Comparison of ENCODE assay signal across 12 mouse cellular contexts in the genomic region with DNA sequence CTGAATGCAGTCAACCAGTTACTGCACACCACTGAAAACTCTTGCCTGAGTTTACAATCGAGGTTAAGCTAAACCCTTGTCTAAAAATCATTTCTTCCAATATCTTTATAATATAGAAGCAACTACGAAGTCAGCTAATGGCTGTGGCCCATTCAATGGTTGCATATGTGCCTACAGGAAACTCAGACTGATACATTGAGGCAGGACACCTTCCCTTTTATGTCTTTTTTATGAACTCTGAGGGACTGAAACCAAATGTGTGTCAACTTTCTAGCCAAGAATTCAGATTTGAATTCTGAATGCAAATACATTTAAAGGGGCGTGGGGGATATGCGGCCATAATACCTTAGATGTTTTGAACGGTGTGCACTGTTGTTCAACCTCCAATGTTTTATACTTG. TPM values are rescaled to one million over a fixed set of nuclear protein-coding genes. Genes with fewer than 3 reads are reported as not detected.
A peak's percentile ranks its signal among the peaks of the same experiment; 100 is the strongest.
DNase-seq lines count a peak whose midpoint lies in the region; ATAC-seq and TF ChIP-seq lines count a peak whose summit lies in the region.
"Had no signal": no experiment of that assay in that cellular context is flagged by ENCODE, and none has a peak within 500 bp of the region (broad histone marks: within the 10 kb centered on the region; RNA-seq: fewer than 3 reads in every experiment).

No protein-coding gene starts in this region.

- ATAC-seq in embryonic facial prominence, embryonic 14.5 days (ENCODE audit: low read depth) = no peak
- ATAC-seq in heart, embryonic 14.5 days (ENCODE audit: insufficient number of reproducible peaks, insufficient read depth, low FRiP score, low read depth) = no peak
- ATAC-seq in midbrain, embryonic 12.5 days (ENCODE audit: low FRiP score, low read depth) = no peak
- no peak for ATAC-seq in midbrain, embryonic 16.5 days
- no peak for ATAC-seq in stomach, postnatal 0 days (ENCODE audit: low FRiP score, low TSS enrichment)

- peaks cover 14% of the 10 kb centered on the region for H3K79me2 ChIP-seq in myocyte (ENCODE audit: control insufficient read depth, insufficient read depth)

- peaks cover 36% of the 10 kb centered on the region for H3K36me3 ChIP-seq in embryonic facial prominence, embryonic 14.5 days (ENCODE audit: control insufficient read depth, insufficient read depth, low read length)
- H3K36me3 ChIP-seq in embryonic facial prominence, embryonic 10.5 days (replicated peaks) = peaks cover 49% of the 10 kb centered on the region
- peaks cover 40% of the 10 kb centered on the region for H3K36me3 ChIP-seq in heart, embryonic 14.5 days (ENCODE audit: control insufficient read depth, insufficient read depth, low read length)
- peaks cover 13% of the 10 kb centered on the region for H3K36me3 ChIP-seq in midbrain, embryonic 12.5 days
- no peaks in the 10 kb centered on the region for H3K36me3 ChIP-seq in midbrain, embryonic 16.5 days (ENCODE audit: control insufficient read depth, insufficient read depth, low read length)
- peaks cover 4% of the 10 kb centered on the region for H3K36me3 ChIP-seq in myocyte (ENCODE audit: control insufficient read depth, insufficient read depth)
- no peaks in the 10 kb centered on the region for H3K36me3 ChIP-seq in stomach, postnatal 0 days (ENCODE audit: control insufficient read depth, insufficient read depth, low read length)

- H3K9me3 ChIP-seq in embryonic facial prominence, embryonic 14.5 days (ENCODE audit: control insufficient read depth, low read length) = no peaks in the 10 kb centered on the region
- H3K9me3 ChIP-seq in embryonic facial prominence, embryonic 10.5 days = no peaks in the 10 kb centered on the region
- no peaks in the 10 kb centered on the region for H3K9me3 ChIP-seq in heart, embryonic 14.5 days (ENCODE audit: control insufficient read depth, low read length)
- no peaks in the 10 kb centered on the region for H3K9me3 ChIP-seq in midbrain, embryonic 12.5 days
- no peaks in the 10 kb centered on the region for H3K9me3 ChIP-seq in midbrain, embryonic 16.5 days (replicated peaks; ENCODE audit: control insufficient read depth, low read length, poor library complexity, severe bottlenecking)
- no peaks in the 10 kb centered on the region for H3K9me3 ChIP-seq in stomach, postnatal 0 days (ENCODE audit: control insufficient read depth, low read length)
- H3K9me3 ChIP-seq: embryonic facial prominence, embryonic 15.5 days had no signal

- no peak overlapping the region for H3K27ac ChIP-seq in embryonic facial prominence, embryonic 14.5 days (replicated peaks; ENCODE audit: low read depth, low read length)
- H3K27ac ChIP-seq in embryonic facial prominence, embryonic 10.5 days (replicated peaks) = no peak overlapping the region
- no peak overlapping the region for H3K27ac ChIP-seq in heart, embryonic 14.5 days (replicated peaks in 1 of 2; ENCODE audit: control insufficient read depth in 1 of 2, insufficient read depth in 1 of 2, low read depth in 2 of 2, low read length in 2 of 2)
- H3K27ac ChIP-seq in midbrain, embryonic 12.5 days (replicated peaks) = no peak overlapping the region
- no peak overlapping the region for H3K27ac ChIP-seq in midbrain, embryonic 16.5 days (ENCODE audit: low read length)
- no peak overlapping the region for H3K27ac ChIP-seq in stomach, postnatal 0 days (replicated peaks)

- 92% methylated on average over 5 of the region's 5 CpGs for WGBS in embryonic facial prominence, embryonic 14.5 days
- WGBS in embryonic facial prominence, embryonic 10.5 days = 95% methylated on average over 5 of the region's 5 CpGs
- WGBS in heart, embryonic 14.5 days = 91% methylated on average over 5 of the region's 5 CpGs
- WGBS in midbrain, embryonic 12.5 days = 93% methylated on average over 5 of the region's 5 CpGs
- WGBS in midbrain, embryonic 16.5 days = 94% methylated on average over 5 of the region's 5 CpGs
- WGBS in stomach, postnatal 0 days = 82% methylated on average over 5 of the region's 5 CpGs

- TF ChIP-seq EP300 in stomach, postnatal 0 days (optimal IDR thresholded peaks at IDR 0.05) = no peak

- no peak overlapping the region for H3K9ac ChIP-seq in embryonic facial prominence, embryonic 14.5 days (ENCODE audit: low read depth, low read length)
- no peak overlapping the region for H3K9ac ChIP-seq in heart, embryonic 14.5 days (ENCODE audit: low read length)
- H3K9ac ChIP-seq in midbrain, embryonic 12.5 days (replicated peaks) = no peak overlapping the region
- no peak overlapping the region for H3K9ac ChIP-seq in midbrain, embryonic 16.5 days (ENCODE audit: low read depth, low read length)
- no peak overlapping the region for H3K9ac ChIP-seq in stomach, postnatal 0 days (ENCODE audit: low read length)

- no peak for DNase-seq in embryonic facial prominence, embryonic 14.5 days (ENCODE audit: low spot score)
- no peak for DNase-seq in embryonic facial prominence, embryonic 10.5 days (ENCODE audit: low spot score)
- DNase-seq in heart, postnatal 4 days = no peak
- no peak for DNase-seq in stomach, postnatal 0 days (ENCODE audit: low spot score)
- DNase-seq: cerebellum, adult 18-20 months; left cerebral cortex, postnatal 4 days; thymus, postnatal 14 days had no signal

- H3K4me2 ChIP-seq in embryonic facial prominence, embryonic 14.5 days (ENCODE audit: low read depth, low read length) = 0 out of 2 replicates have a peak overlapping the region, but pooled peaks have one; percentile 65
- peak overlapping the region; percentile 81; the same call in 1 of the 2 replicates for H3K4me2 ChIP-seq in heart, embryonic 14.5 days (ENCODE audit: low read length)
- peak overlapping the region; percentile 80; the same call in 1 of the 2 replicates for H3K4me2 ChIP-seq in midbrain, embryonic 12.5 days (replicated peaks)
- no peak overlapping the region for H3K4me2 ChIP-seq in midbrain, embryonic 16.5 days (ENCODE audit: low read length)
- H3K4me2 ChIP-seq in myocyte (ENCODE audit: low read depth) = no peak overlapping the region
- H3K4me2 ChIP-seq in stomach, postnatal 0 days (replicated peaks; ENCODE audit: low read depth) = no peak overlapping the region

- no peak overlapping the region for H3ac ChIP-seq in myocyte (ENCODE audit: control insufficient read depth, insufficient read length)

- 0 out of 2 replicates have a peak, but pooled peaks cover 4% of the 10 kb centered on the region for H3K4me1 ChIP-seq in embryonic facial prominence, embryonic 14.5 days (ENCODE audit: control insufficient read depth, insufficient read depth, low read length)
- peaks cover 18% of the 10 kb centered on the region for H3K4me1 ChIP-seq in embryonic facial prominence, embryonic 10.5 days
- peaks cover 0 to 19% of the 10 kb centered on the region in 2 experiments; a peak in 2 of 4 replicates for H3K4me1 ChIP-seq in heart, embryonic 14.5 days (ENCODE audit: control insufficient read depth in 2 of 2, insufficient read depth in 2 of 2, low read length in 2 of 2)
- H3K4me1 ChIP-seq in midbrain, embryonic 12.5 days = peaks cover 15% of the 10 kb centered on the region
- H3K4me1 ChIP-seq in midbrain, embryonic 16.5 days (ENCODE audit: control insufficient read depth, insufficient read depth, low read length) = peaks cover 14% of the 10 kb centered on the region
- no peaks in the 10 kb centered on the region for H3K4me1 ChIP-seq in stomach, postnatal 0 days (replicated peaks; ENCODE audit: control insufficient read depth, insufficient read depth)

- TF ChIP-seq POLR2A in myocyte (IDR thresholded peaks at IDR 0.05; ENCODE audit: insufficient read length, low read depth) = no peak

- TF ChIP-seq CTCF in stomach, postnatal 0 days (IDR thresholded peaks at IDR 0.05; ENCODE audit: low read depth) = no peak

- no peak overlapping the region for H3K4me3 ChIP-seq in embryonic facial prominence, embryonic 14.5 days (ENCODE audit: low read depth, low read length)
- H3K4me3 ChIP-seq in embryonic facial prominence, embryonic 10.5 days = no peak overlapping the region
- H3K4me3 ChIP-seq in heart, embryonic 14.5 days (ENCODE audit: control insufficient read depth in 1 of 2, insufficient read depth in 1 of 2, low read depth in 1 of 2, low read length in 2 of 2) = no peak overlapping the region
- no peak overlapping the region for H3K4me3 ChIP-seq in midbrain, embryonic 12.5 days
- H3K4me3 ChIP-seq in midbrain, embryonic 16.5 days (ENCODE audit: low read depth, low read length) = no peak overlapping the region
- peak overlapping the region; percentile 72 for H3K4me3 ChIP-seq in myocyte
- no peak overlapping the region for H3K4me3 ChIP-seq in stomach, postnatal 0 days (ENCODE audit: low read depth, low read length)

- no peaks in the 10 kb centered on the region for H3K27me3 ChIP-seq in embryonic facial prominence, embryonic 14.5 days (replicated peaks; ENCODE audit: control insufficient read depth, insufficient read depth, low read length)
- H3K27me3 ChIP-seq in embryonic facial prominence, embryonic 10.5 days (replicated peaks; ENCODE audit: low read depth, poor library complexity, severe bottlenecking) = no peaks in the 10 kb centered on the region
- no peaks in the 10 kb centered on the region for H3K27me3 ChIP-seq in heart, embryonic 14.5 days (ENCODE audit: control insufficient read depth, insufficient read depth, low read length)
- no peaks in the 10 kb centered on the region for H3K27me3 ChIP-seq in midbrain, embryonic 12.5 days
- H3K27me3 ChIP-seq in midbrain, embryonic 16.5 days (ENCODE audit: control insufficient read depth, insufficient read depth, low read depth, low read length) = no peaks in the 10 kb centered on the region
- no peaks in the 10 kb centered on the region for H3K27me3 ChIP-seq in myocyte (ENCODE audit: control insufficient read depth, insufficient read depth, insufficient read length)
- H3K27me3 ChIP-seq in stomach, postnatal 0 days (ENCODE audit: control insufficient read depth, insufficient read depth, low read length) = no peaks in the 10 kb centered on the region
- H3K27me3 ChIP-seq: embryonic facial prominence, embryonic 15.5 days had no signal

TF ChIP-seq in myocyte, 11 proteins besides CTCF, POLR2A, EP300 and RAD21 (continues in another document):
- TF ChIP-seq CEBPB (IDR thresholded peaks at IDR 0.05; ENCODE audit: insufficient read depth, poor library complexity, severe bottlenecking) = no peak
- TF ChIP-seq TCF3 (IDR thresholded peaks at IDR 0.05; ENCODE audit: insufficient read length, low read depth) = no peak
- TF ChIP-seq USF1 (IDR thresholded peaks at IDR 0.05; ENCODE audit: low read depth) = no peak
- TF ChIP-seq POLR2AphosphoS2 (IDR thresholded peaks at IDR 0.05; ENCODE audit: insufficient read length, low read depth) = no peak

RNA-seq across cellular contexts. Expression of gene Ints6, which starts 2.3 kb away (rescaled TPM):
- 26.6 and 27.0 TPM in 2 replicates for polyA plus RNA-seq in embryonic facial prominence, embryonic 14.5 days (2014; fragmentation: Nextera tagmentation; extraction: Ambion mirVana)
- polyA plus RNA-seq in embryonic facial prominence, embryonic 10.5 days (2016; fragmentation: Nextera tagmentation; extraction: Ambion mirVana) = 19.9 and 20.5 TPM in 2 replicates
- polyA plus RNA-seq in heart, embryonic 14.5 days (2014; fragmentation: Nextera tagmentation; extraction: Ambion mirVana) = 21.3 and 23.7 TPM in 2 replicates
- total RNA-seq in heart, postnatal 4 days (2021) = 10 to 100 TPM; 19.0 to 25.0 TPM
- polyA plus RNA-seq in midbrain, embryonic 12.5 days (2016; fragmentation: Nextera tagmentation; extraction: Ambion mirVana) = 24.2 and 24.8 TPM in 2 replicates
- 13.4 and 16.2 TPM in 2 replicates for polyA plus RNA-seq in midbrain, embryonic 16.5 days (2015; fragmentation: Nextera tagmentation; extraction: Ambion mirVana)
- polyA plus RNA-seq in myocyte (2012; fragmentation: generic; extraction: Trizol) = 7.2 TPM
- polyA plus RNA-seq in stomach, postnatal 0 days (2015; fragmentation: Nextera tagmentation; extraction: Ambion mirVana) = 6.7 and 10.3 TPM in 2 replicates

Comparison
In these comparisons a context has a peak if more than half of its experiments do, and no peak if none do; other contexts are left out.
1. H3K4me2 ChIP-seq: peak in embryonic facial prominence, embryonic 14.5 days (single experiment), heart, embryonic 14.5 days (single experiment) and midbrain, embryonic 12.5 days (single experiment); none in midbrain, embryonic 16.5 days (single experiment), myocyte (single experiment) and stomach, postnatal 0 days (single experiment).